Mouse (Mus musculus) thymus, adult 2 months (tissue): ENCODE data around the gene Fstl1.

Experiments
- CTCF ChIP-seq: fragments of 200-500 bp; IDR thresholded peaks from 2 replicates; pipeline ENCODE4 v1.5.1; 2012; ENCODE audit warnings: mild to moderate bottlenecking, control low read depth, low read length, moderate library complexity, borderline replicate concordance; ENCODE audit not compliant: control insufficient read depth, poor library complexity, insufficient read depth; ENCODE audit errors: extremely low read depth
- POLR2A ChIP-seq: fragments of 200-500 bp; IDR thresholded peaks from 2 replicates; pipeline ENCODE4 v1.6.1; 2012; ENCODE audit warnings: mild to moderate bottlenecking, low read length, control low read depth, moderate library complexity; ENCODE audit not compliant: control insufficient read depth, poor library complexity, insufficient read depth; ENCODE audit errors: extremely low read depth

- TF ChIP-seq CTCF (no peak), POLR2A (no peak)
These were observed 19.0 kb downstream of the Fstl1 start for GRCm38 (mm10) chr16:37795651-37796150.
